19 mouse cellular contexts compared by ENCODE assay signal in the genomic region with DNA sequence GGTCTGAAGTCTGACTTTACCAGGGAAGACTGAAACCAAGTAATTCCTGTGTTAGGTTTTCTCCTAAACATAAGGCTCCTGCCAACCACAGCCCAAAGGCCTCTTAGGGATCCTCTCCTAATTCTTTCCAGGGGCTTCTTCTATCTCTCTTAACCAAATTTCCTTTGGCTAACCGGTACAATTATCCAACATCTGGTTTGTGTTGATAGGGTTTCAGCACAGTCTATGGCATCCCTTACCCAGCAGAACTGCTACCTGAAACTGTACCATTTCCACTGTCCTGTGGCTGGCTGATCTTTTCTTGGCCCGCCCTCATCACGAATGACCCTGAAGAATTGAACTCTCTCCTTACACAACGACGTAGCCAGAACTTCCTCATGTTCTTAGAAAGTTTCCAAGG. TPM values are rescaled to one million over a fixed set of nuclear protein-coding genes. Genes with fewer than 3 reads are reported as not detected.
DNase-seq lines count a peak whose midpoint lies in the region; ATAC-seq lines count a peak whose summit lies in the region.
"Had no signal": no experiment of that assay in that cellular context is flagged by ENCODE, and none has a peak within 500 bp of the region (broad histone marks: within the 10 kb centered on the region; RNA-seq: fewer than 3 reads in every experiment).

No protein-coding gene starts in this region.

- no peak overlapping the region for H3K9ac ChIP-seq in liver, embryonic 11.5 days (ENCODE audit: low read depth, low read length)
- H3K9ac ChIP-seq in liver, embryonic 15.5 days, result no peak overlapping the region
- H3K9ac ChIP-seq: forebrain, embryonic 13.5 days; forebrain, postnatal 0 days; heart, embryonic 12.5 days; hindbrain, embryonic 14.5 days had no signal

- intact Hi-C loops in left cerebral cortex, postnatal 10 days (cut with DNase I), result no loop called here

- no peaks in the 10 kb centered on the region for H3K9me3 ChIP-seq in liver, embryonic 11.5 days (ENCODE audit: control insufficient read depth, low read length)
- no peaks in the 10 kb centered on the region for H3K9me3 ChIP-seq in liver, embryonic 15.5 days (replicated peaks)
- H3K9me3 ChIP-seq: forebrain, embryonic 13.5 days; heart, embryonic 12.5 days; hindbrain, embryonic 10.5 days had no signal

- H3K4me1 ChIP-seq in liver, embryonic 11.5 days (replicated peaks; ENCODE audit: control insufficient read depth, insufficient read depth, low read length), result peaks cover 36% of the 10 kb centered on the region
- H3K4me1 ChIP-seq in liver, embryonic 15.5 days (replicated peaks), result peaks cover 61% of the 10 kb centered on the region

- 51% methylated on average over 5 of the region's 5 CpGs for WGBS in liver, embryonic 11.5 days
- WGBS in liver, embryonic 15.5 days (ENCODE audit: insufficient replicate concordance), result 16% methylated on average over 5 of the region's 5 CpGs

- no peaks in the 10 kb centered on the region for H3K36me3 ChIP-seq in liver, embryonic 11.5 days (ENCODE audit: control insufficient read depth, insufficient read depth, low read length)
- H3K36me3 ChIP-seq in liver, embryonic 15.5 days (replicated peaks), result no peaks in the 10 kb centered on the region
- H3K36me3 ChIP-seq: heart, embryonic 12.5 days had no signal

- H3K27ac ChIP-seq in liver, embryonic 11.5 days (ENCODE audit: low read depth, low read length), result peak overlapping the region; percentile 2; the same call in 1 of the 2 replicates
- peak overlapping the region; percentile 9; the same call in 1 of the 2 replicates for H3K27ac ChIP-seq in liver, embryonic 15.5 days (replicated peaks)
- H3K27ac ChIP-seq: forebrain, embryonic 13.5 days; hindbrain, embryonic 10.5 days; hindbrain, embryonic 14.5 days had no signal

- peak overlapping the region; percentile 1 for H3K4me2 ChIP-seq in liver, embryonic 11.5 days
- 0 out of 2 replicates have a peak overlapping the region, but pooled peaks have one; percentile 98 for H3K4me2 ChIP-seq in liver, embryonic 15.5 days
- H3K4me2 ChIP-seq: forebrain, embryonic 13.5 days; heart, embryonic 12.5 days; hindbrain, embryonic 14.5 days had no signal

- no peaks in the 10 kb centered on the region for H3K27me3 ChIP-seq in liver, embryonic 11.5 days (replicated peaks; ENCODE audit: control insufficient read depth, insufficient read depth, low read length)
- H3K27me3 ChIP-seq in liver, embryonic 15.5 days, result no peaks in the 10 kb centered on the region
- H3K27me3 ChIP-seq: CH12.LX; forebrain, embryonic 13.5 days; heart, embryonic 12.5 days had no signal

- DNase-seq in liver, embryonic 11.5 days (ENCODE audit: low spot score), result no peak
- no peak for DNase-seq in liver
- DNase-seq in cerebellum, postnatal 4 days (ENCODE audit: low spot score in 2 of 2), result no peak
- DNase-seq in cerebellum, adult 9-10 months, result no peak
- no peak for DNase-seq in left cerebral cortex, postnatal 10 days (ENCODE audit: extremely low spot score in 1 of 2, low spot score in 2 of 2)
- DNase-seq: adrenal gland, adult 8-10 months; cerebellum, adult 11-12 months; cerebellum, adult 9-11 months; cerebellum, postnatal 36 days; forebrain, postnatal 0 days; gastrocnemius, postnatal 14 days had no signal

- H3K4me3 ChIP-seq in liver, embryonic 11.5 days (ENCODE audit: low read depth, low read length), result no peak overlapping the region
- H3K4me3 ChIP-seq in liver, embryonic 15.5 days (replicated peaks), result no peak overlapping the region
- H3K4me3 ChIP-seq: forebrain, embryonic 13.5 days; heart, embryonic 12.5 days; hindbrain, embryonic 10.5 days had no signal

- ATAC-seq in liver, embryonic 11.5 days (replicated peaks; ENCODE audit: low FRiP score), result no peak; the same call in 1 of the 2 replicates
- ATAC-seq in granulocyte monocyte progenitor cell, adult 5-6 weeks (replicated peaks; ENCODE audit: poor library complexity, severe bottlenecking), result peak; percentile 27
- no peak for ATAC-seq in liver, embryonic 15.5 days (ENCODE audit: insufficient read depth)
- ATAC-seq in megakaryocyte-erythroid progenitor cell, adult 5-6 weeks (replicated peaks; ENCODE audit: low FRiP score, low TSS enrichment, poor library complexity, severe bottlenecking), result peak; percentile 51
- ATAC-seq: forebrain, embryonic 13.5 days; forebrain, postnatal 0 days had no signal

RNA-seq across cellular contexts. Expression of a gene that starts 53.3 kb away (rescaled TPM):
- polyA plus RNA-seq in liver, embryonic 11.5 days (2014; fragmentation: Nextera tagmentation; extraction: Ambion mirVana), result 24.6 and 26.5 TPM in 2 replicates
- total RNA-seq in granulocyte monocyte progenitor cell, adult 5-6 weeks (2014; fragmentation: Nextera tagmentation), result 19.2 and 20.4 TPM in 2 replicates
- total RNA-seq in granulocyte monocyte progenitor cell, adult 5-6 weeks (2017), result 17.5 and 21.6 TPM in 2 replicates
- 11.0 and 11.8 TPM in 2 replicates for polyA plus RNA-seq in liver, embryonic 15.5 days (2015; fragmentation: Nextera tagmentation; extraction: Ambion mirVana)
- total RNA-seq in megakaryocyte-erythroid progenitor cell, adult 5-6 weeks (2014; fragmentation: Nextera tagmentation), result 7.6 and 10.4 TPM in 2 replicates
- total RNA-seq in megakaryocyte-erythroid progenitor cell, adult 5-6 weeks (2017), result 15.4 and 22.2 TPM in 2 replicates
- 10 to 100 TPM; 40.0 to 46.5 TPM for total RNA-seq in left cerebral cortex, postnatal 10 days (2021)

Comparison
In these comparisons a context has a peak if more than half of its experiments do, and no peak if none do; other contexts are left out.
1. ATAC-seq: peak in granulocyte monocyte progenitor cell, adult 5-6 weeks (single experiment) and megakaryocyte-erythroid progenitor cell, adult 5-6 weeks (single experiment); none in liver, embryonic 11.5 days (single experiment) and liver, embryonic 15.5 days (single experiment).